Mouse (Mus musculus) brown adipose tissue, adult 24 weeks (tissue): ENCODE measurements around the gene Prdx6b. TPM values are rescaled to one million over a fixed set of nuclear protein-coding genes. Genes with fewer than 3 reads are reported as not detected.

Experiments
- H3K27ac ChIP-seq: fragments of 200-500 bp; replicated peaks from 2 replicates; pipeline ENCODE4 v1.5.1; 2012; ENCODE audit warnings: low read depth, mild to moderate bottlenecking, low read length
- H3K4me1 ChIP-seq: fragments of 200-500 bp; 2 replicates; pipeline ENCODE4 v1.6.1; 2012; ENCODE audit warnings: low read length, mixed read lengths; ENCODE audit not compliant: control insufficient read depth, insufficient read depth, insufficient read length
- H3K4me3 ChIP-seq: fragments of 200-500 bp; 2 replicates; pipeline ENCODE4 v1.5.1; 2012; ENCODE audit warnings: low read depth, mild to moderate bottlenecking, low read length, moderate library complexity; ENCODE audit not compliant: insufficient read depth
- polyA plus RNA-seq: library from polyadenylated mRNA; stranded (reverse); fragments of >200 nt; gene quantifications from 2 replicates; pipeline ENCODE4 v1.2.4, GENCODE M21; 2012; ENCODE audit not compliant: missing spikeins, insufficient read depth, insufficient read length

Gene Prdx6b
- polyA plus RNA-seq, 1 experiment: not detected

GRCm38 (mm10) chr2:80309775-80310174 lies 17.5 kb downstream of the Prdx6b start:
- Histone ChIP-seq H3K4me3 (no peak overlapping the region), H3K27ac (no peak overlapping the region), H3K4me1 (no peaks in the 10 kb centered on the region)

- H3K4me1 ChIP-seq: no peaks in the 10 kb centered on the region
- no peak overlapping the region for H3K27ac ChIP-seq
These were observed 18.5 kb downstream of the Prdx6b start for GRCm38 (mm10) chr2:80310772-80311171.

GRCm38 (mm10) chr2:80311350-80311749 lies 19.1 kb downstream of the Prdx6b start:
- H3K4me1 ChIP-seq: no peaks in the 10 kb centered on the region
- no peak overlapping the region for H3K27ac ChIP-seq
- H3K4me3 ChIP-seq: no peak overlapping the region

More at GRCm38 (mm10) chr2:80310772-80311171, 18.5 kb downstream of the Prdx6b start:
- H3K4me3 ChIP-seq: no peak overlapping the region

- H3K4me3 ChIP-seq: no peak overlapping the region
- no peaks in the 10 kb centered on the region for H3K4me1 ChIP-seq
- H3K27ac ChIP-seq: no peak overlapping the region
These were observed 21.9 kb downstream of the Prdx6b start for GRCm38 (mm10) chr2:80314201-80314600.

- Histone ChIP-seq H3K4me3 (peak overlapping the region; percentile 85), H3K27ac (0 out of 2 replicates have a peak overlapping the region, but pooled peaks have one; percentile 38), H3K4me1 (no peaks in the 10 kb centered on the region)
These were observed 22.6 kb downstream of the Prdx6b start for GRCm38 (mm10) chr2:80314854-80315241.

GRCm38 (mm10) chr2:80315242-80316161 lies 23.2 kb downstream of the Prdx6b start, which contains the start of gene Dnajc10:
Gene Dnajc10, plus strand, starts transcription at chr2:80315466.
- peak within 1 kb of the TSS; percentile 85 for H3K4me3 ChIP-seq
- H3K4me1 ChIP-seq: no peaks in the 10 kb centered on the region
- H3K27ac ChIP-seq: peak within 1 kb of the TSS; percentile 89

- Histone ChIP-seq H3K27ac (no peak overlapping the region), H3K4me3 (no peak overlapping the region), H3K4me1 (no peaks in the 10 kb centered on the region)
These were observed 30.6 kb downstream of the Prdx6b start for GRCm38 (mm10) chr2:80322878-80323277.

- no peak overlapping the region for H3K27ac ChIP-seq
These were observed 33.5 kb downstream of the Prdx6b start for GRCm38 (mm10) chr2:80325779-80326178.

GRCm38 (mm10) chr2:80327272-80327671 lies 35.0 kb downstream of the Prdx6b start:
- Histone ChIP-seq H3K4me3 (no peak overlapping the region), H3K4me1 (no peaks in the 10 kb centered on the region), H3K27ac (no peak overlapping the region)

More at GRCm38 (mm10) chr2:80325779-80326178, 33.5 kb downstream of the Prdx6b start:
- no peaks in the 10 kb centered on the region for H3K4me1 ChIP-seq
- H3K4me3 ChIP-seq: no peak overlapping the region

- Histone ChIP-seq H3K27ac (no peak overlapping the region), H3K4me3 (no peak overlapping the region), H3K4me1 (no peaks in the 10 kb centered on the region)
These were observed 36.8 kb downstream of the Prdx6b start for GRCm38 (mm10) chr2:80328961-80329653.

- Histone ChIP-seq H3K27ac (no peak overlapping the region), H3K4me1 (no peaks in the 10 kb centered on the region), H3K4me3 (no peak overlapping the region)
These were observed 48.3 kb downstream of the Prdx6b start for GRCm38 (mm10) chr2:80340537-80340936.

Other genes with a start within 250 kb of the Prdx6b start
- gene Pde1a, start 163.0 kb upstream of the Prdx6b start, polyA plus RNA-seq: 25.0 and 32.2 TPM in 2 replicates
- 13.0 and 15.3 TPM in 2 replicates for gene Dnajc10, start 23.0 kb downstream of the Prdx6b start, polyA plus RNA-seq
- gene Frzb, start 155.2 kb downstream of the Prdx6b start, polyA plus RNA-seq: not detected in 2 replicates